Mouse (Mus musculus): ENCODE measurements around the gene Mat1a.
A peak's percentile ranks its signal among the peaks of the same experiment; 100 is the strongest.

Mat1a gene

DNA sequence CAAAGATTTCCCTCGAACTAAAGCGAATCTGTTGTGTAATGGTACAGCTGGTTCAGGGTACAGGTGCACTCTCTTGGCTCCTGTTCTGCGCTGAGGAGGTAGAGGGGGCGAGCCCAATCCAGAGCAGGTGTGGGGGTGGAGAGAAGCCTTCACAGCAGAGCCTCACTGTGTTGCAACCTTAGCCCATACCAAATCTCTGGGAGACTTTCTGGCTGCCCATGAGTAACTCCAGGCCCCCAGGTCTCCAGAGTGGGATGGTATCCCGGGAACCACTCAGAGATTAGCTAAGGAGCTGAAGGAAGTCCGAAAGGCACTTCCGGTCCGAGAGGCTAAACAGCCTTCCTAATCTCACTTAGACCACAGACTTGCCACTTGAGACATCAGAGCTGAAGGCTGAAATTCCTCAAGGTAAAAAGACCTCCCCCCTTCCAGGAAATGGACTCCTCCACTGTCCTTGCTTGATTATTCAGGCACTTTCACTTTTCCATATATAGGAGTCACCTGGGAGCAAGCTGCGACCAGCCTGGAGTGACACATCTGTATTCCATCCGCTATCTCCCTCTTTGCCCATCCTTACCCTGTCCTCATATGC, at the start of gene Mat1a:
Gene Mat1a (plus strand): TSS at position 183 of the 592 bp plus-strand sequence.
- DNase-seq = no peak

DNA sequence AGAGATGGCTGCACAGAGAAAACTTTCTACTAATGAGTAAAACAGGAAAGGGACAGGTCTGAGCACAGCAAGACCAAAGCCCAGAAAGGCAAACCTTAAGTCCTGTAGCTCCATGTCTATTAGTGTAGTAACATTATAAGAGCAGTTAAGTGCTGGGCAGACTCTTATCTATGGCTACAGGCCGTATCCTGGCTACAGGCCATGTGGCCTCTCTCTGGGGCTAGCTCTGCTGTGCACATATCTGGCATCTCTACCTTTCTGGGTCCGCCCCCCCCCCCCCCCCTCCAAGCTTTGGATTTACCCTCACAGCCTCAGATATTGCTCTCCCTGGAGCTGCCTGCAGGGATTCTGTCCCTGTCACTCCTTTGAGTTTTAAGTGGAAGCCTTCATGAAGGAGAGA, 39.7 kb upstream of the Mat1a start:
- no peak for DNase-seq

DNA sequence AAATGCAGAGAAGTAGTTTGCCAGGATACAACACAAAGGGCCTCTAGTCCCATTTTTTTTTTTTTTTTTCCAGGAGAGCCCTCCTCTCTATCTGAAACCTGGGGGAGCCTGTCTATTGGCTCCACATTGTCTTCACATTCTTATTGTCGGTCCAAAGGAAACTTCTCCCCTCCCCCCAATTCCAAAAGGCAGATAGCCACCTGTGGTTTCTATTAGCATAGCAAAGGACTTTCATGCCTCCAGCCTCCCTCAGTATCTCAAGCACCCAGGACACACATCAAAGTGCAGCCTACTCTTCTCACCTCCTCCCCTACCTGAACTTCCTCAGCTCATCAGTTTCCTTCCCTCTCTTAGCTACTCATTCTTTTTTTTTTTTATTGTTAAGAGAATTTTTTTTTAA, 38.4 kb upstream of the Mat1a start:
- DNase-seq = no peak

DNA sequence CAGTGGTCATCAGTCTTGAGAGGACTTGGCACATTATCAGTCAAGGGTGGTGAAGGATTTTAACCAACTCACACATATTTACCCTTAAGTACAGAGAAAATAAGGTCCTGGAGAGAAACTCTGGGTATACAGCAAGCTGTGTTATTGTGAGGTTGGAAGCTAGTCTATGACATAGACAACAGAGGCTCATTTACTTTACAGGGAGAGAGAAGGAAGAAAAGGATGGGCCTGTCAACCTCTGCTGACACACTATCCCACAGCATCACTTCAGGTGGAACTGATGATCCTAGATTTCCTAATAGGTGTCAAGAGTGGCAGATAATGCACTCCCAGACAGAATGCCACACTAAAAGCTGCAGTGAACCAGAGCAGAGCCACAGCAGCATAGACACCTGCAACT, 35.7 kb upstream of the Mat1a start, which contains the start of gene Dydc2:
Gene Dydc2 (minus strand): TSS at position 101 of the 400 bp plus-strand sequence.
- DNase-seq = no peak

DNA sequence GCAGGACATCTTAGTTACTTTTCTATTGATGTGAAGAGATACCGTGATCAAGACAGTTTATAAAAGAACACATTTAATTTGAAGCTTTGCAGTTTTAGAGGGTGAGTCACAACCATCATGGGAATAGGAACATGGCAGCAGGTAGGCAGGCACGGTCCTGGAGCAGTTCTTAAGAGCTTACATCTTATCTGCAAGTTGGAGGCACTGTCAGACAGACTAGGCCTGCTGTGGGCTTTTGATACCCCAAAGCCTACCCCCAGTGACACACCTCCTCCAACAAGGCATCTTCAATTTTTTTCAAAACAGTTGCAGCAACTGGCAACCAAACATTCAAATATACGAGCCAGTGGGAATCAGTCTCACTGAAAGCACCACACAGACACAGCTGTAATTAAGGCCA, 34.5 kb upstream of the Mat1a start:
- no peak for DNase-seq

DNA sequence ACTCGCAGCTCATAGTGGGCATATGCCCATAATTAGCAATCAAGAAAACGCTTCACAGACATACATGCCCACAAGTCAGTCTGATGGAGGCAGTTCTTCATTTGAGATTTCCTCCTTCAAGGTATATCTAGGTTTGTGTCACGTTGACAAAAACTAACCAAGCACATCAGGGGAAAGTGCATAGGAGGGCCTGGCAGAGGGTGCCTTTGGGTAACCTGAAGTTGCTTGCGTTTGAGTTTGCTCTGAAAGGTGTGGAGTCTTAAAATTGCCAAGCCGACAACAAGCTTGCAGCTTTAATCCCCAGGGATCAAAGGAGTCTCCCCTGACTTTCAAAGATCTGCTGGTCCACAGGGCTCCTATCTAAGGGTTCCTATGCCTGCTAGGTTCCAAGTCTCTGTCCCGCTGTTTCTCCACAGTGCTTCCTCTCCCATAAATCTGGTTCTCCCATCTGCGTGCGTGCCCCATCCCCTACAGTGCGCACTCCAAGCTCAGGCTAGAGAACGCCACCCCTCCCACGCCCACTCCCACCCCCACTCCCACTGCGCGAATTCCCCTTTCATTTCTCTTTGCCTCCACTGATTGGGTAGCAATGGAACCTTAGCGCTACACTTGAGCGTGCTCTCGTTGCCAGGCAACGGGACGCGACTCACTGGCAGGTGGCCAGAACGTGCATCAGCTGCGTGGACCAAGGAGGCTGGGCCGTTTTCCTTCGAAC, 32.4 kb upstream of the Mat1a start, which contains the start of gene Dydc1:
Gene Dydc1 (plus strand): TSS at position 683 of the 715 bp plus-strand sequence.
- peak; percentile 77 for DNase-seq

DNA sequence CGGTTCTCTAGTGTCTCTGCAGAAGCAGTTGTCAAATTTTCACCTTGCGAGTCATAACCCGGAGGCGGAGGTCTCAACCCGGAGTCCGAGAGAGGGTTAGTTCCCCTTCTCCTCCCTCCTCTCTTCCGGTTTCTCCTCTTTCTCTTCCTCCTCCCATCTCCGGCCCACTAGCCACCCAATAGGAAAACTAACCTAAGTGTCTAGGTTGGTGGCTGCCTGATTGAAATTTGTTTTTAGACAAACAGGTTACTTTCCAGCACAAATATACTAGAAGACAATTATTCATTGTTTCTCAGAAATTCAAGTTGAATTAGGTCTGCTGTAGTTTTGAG, 31.9 kb upstream of the Mat1a start:
- no peak for DNase-seq

DNA sequence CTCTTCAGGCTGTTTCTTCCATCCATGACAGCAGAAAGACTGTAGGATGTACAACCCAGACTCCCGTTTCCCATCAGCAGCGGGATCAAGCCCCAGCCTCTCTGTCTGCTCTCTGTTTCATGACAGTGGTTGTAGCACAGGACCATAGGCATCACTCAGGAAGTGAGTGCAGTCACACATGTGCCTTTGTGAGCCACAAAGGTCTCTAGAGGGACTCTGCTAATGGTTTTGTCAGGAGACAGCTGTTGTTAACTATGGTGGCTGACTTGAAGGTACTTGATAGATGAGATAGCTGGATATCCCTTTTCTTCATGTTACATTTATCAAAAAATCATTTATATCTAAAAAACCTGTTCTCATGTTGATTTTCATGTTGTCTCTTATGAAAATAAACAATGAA, 22.4 kb upstream of the Mat1a start:
- no peak for DNase-seq

DNA sequence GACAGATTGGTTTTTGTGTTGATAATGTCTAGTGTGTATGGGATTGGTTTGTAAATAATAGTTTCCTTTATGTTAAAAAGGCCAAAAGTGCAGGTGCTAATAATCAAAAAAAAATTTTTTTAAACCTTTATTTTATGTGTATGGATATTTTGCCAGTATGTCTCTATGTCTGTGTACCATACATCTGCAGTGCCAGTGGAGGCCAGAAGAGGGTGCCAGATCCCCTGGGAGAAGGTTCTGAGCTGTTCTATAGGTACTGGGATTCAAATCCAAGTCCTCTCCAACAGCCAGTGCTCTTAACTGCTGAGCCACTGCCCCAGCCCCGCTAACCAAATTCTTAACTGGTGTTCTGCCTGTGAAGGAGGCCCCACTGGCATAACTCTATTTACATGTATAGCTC, 17.3 kb upstream of the Mat1a start:
- no peak for DNase-seq

DNA sequence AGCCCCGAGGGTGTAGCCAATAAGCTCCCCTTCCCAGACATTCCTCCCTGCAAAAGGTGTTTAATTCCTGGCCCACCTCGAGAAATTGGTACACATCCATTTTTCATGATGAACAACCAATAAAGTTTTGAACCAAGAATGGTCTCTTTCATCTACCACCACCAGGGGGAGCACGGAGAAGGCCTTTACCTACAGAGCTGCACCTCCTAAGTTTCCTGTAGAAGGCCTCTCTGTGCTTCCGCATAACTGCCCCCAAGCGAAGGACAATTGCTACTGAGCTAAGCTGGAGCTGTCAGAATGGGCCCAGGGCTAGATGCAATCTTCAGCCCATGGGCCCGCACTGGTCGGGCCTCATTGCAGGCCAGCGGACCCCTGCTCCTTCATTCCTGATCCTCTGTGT, 14.1 kb upstream of the Mat1a start:
- no peak for DNase-seq

DNA sequence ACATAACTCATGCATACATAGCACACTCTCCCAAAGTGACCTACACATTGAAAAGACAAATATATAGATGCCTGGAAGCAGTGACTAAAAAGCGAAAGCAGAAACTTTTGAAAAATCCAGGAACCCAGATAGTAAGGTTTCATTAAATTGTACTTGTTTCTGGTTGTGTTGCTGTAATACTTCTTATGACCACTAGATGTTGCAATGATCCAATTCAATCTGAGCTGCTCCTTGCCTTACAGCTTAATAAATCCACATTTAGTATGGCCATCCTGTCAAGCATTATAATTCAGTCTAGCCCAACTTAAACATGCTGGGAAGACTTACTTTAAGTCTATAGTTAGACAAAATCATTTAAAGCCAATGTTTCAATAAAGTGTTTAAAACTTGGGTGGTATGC, 10.7 kb upstream of the Mat1a start:
- no peak for DNase-seq

DNA sequence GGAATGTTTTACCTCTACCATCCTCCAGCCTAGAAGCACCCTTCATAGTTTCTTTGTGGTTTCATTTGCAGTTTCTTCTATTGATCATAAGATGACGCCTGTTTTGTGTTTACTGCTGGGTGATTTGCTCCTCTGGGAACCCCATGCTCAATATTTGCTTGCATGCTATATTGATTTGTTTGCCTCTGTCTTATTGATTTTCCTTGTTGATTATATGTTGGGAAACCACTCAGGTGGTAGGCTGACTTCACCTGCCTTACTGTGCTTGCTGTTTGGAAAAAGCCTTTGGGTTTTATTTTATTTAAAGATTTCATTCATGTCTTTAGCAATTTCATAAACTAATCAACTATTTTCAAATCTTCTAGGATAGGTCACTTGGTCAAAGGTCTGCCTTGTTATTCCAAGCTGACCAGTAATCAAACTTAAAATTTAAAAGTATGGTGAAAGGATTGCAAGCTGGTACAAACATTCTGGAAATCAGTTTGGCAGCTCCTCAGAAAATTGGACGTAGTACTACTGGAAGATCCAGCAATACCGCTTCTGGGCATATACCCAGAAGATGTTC, 8.5 kb upstream of the Mat1a start:
- DNase-seq = no peak

DNA sequence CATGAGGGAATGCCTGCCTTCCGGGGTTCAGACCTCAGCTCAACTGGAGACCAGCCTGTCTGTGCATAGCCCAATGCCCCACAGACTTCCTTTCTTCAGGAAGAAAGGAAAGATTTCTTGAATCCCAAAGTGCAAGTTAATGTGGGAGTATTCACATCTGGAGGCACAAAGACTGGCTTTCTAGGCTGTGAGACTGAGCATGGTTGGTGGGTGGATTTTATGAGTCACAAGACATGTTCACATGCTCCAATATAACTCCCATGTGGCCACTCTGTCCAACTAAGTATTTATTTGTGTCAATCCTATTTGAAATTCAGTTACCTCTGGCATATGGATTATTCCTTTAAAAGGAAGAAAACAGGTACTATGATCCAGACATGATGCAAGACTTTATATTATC, 6.1 kb upstream of the Mat1a start:
- peak; percentile 20 for DNase-seq

DNA sequence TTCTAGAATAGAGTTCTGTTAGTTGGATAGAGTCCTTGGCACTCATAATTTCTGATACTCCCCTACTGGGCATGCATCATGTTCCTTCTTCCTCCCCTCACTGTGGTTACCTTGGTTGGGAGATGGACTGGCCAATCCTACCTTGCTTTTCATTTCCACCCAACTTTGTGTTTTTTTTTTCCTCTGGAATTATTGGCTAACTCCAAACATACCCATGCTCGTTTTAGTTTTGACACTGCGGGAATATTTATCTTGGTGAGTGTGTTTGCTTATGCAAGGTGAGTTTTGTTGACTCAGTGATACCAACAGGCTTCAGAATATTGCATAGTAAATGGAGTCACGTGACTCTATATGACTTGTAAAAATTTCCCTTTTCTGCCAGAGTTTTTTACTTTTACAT, 4.1 kb upstream of the Mat1a start:
- DNase-seq = no peak

DNA sequence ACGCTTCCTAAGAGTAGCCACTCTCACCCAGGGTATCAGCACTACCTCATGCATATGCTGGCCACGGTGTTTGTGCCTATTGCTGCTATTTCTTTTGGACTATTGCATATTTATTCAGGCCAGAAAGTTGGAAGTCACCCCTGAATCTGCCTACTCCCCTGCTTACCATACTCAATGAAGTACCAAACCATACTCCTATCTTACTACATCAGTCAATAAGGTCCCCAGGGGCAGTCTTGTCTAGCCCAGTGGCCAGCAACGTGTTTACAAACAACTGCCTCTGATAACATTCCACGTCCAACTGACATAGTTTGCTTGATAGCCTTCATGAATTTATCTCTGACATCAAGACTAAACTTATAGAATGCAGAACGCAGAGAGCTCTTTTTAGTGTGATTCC, 3.6 kb upstream of the Mat1a start:
- no peak for DNase-seq

DNA sequence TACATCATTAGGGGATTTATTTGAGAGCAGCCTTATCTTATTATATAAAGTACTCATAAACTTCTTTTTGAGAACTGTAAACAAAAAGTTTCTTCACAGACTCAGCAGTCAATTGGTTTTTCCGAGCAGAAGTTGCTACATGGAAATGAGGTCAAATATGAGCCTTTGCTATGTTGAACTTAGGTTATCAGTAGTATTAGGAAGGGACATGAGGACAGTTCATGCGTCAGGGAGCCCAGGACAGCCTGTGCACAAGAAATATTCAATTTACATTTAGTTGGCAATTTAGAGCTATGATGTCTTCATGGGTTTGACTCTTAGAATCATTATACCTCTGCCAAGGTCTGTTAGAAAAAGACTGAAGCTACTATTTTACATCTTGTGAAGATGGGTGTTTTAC, 2.6 kb upstream of the Mat1a start:
- no peak for DNase-seq

DNA sequence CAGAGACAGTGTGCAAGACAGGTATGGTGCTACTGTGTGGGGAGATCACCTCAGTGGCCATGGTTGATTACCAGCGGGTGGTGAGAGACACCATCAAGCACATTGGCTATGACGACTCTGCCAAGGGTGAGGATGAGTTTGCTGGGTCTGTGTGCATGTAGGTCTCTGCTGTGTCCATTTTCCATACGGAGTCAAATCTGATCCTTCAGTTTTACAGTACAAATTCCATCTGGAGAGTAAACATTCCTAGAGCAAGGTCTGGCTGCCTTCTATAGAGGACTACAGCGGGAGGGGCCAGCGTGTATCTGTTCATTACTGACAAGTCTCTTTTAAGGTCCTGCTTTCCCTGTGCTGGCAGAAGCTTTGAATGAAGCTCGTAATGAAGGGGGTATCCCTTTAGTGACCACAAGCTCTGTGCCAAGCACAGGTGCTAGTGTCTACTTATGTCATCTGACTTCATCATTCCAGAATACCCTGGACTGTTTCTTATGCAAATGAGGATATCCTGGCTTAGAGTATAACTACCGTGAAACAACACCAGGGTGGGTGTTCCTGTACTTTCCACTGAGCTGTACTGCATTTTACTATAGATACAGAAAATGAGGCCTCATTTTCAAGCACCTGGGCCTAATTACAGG, 6.3 kb downstream of the Mat1a start:
- DNase-seq = no peak

DNA sequence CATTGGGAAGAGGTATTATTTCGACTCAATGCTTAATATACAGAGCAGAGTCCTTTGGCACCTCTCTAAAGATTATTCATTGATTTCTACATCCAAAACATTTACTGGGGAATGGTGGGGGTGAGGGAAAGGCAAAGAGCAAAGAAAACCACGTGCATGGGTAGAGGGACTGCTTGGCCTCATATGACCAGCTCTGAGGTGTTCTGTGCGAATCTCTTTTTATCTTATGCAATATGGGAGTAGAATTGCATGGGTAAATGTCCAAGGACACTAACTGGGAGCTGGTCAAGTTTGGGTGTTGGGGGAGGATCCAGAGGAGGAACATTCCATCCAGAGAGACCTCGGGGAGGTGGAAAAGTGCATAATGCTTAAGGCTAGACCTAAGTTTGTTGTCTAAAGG, 8.1 kb downstream of the Mat1a start:
- no peak for DNase-seq

DNA sequence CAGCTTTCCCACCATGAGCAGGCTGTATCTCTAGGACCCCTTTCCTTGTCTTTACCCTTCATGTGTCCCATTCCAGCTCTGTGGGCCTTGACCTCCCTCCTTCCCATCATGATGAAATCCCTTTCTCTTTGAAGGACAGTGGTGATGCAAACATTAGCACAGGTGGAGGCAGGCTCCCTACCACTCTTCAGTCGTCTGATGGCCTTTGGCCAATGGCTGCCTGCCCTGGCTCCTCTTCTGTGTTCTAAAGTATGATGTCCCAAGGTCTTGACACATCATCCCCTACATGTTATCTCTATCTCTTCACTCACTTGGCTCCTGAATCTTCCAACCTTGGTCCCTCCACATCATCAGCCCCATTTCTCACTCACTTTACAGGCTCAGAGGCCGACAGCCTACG, 11.4 kb downstream of the Mat1a start:
- no peak for DNase-seq

DNA sequence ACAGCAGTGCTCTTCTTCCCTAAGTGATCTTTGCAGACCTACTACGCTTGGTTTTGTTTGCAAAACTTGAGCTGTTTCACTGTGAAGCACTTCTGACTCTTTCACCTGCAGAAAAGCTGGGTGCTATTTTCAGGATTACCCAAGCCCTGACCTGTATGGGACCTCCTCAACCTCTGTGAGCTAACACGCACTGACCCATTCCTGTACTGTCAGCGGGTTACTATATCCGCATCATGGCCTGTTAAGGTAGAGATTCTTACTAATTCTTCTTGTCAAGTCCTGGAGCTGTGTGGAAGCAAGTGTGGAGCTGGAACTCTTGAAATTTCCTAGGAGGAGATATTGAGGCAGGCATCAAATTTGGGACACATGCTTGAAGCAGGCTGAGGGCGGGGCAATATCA, 19.8 kb downstream of the Mat1a start:
- no peak for DNase-seq

DNA sequence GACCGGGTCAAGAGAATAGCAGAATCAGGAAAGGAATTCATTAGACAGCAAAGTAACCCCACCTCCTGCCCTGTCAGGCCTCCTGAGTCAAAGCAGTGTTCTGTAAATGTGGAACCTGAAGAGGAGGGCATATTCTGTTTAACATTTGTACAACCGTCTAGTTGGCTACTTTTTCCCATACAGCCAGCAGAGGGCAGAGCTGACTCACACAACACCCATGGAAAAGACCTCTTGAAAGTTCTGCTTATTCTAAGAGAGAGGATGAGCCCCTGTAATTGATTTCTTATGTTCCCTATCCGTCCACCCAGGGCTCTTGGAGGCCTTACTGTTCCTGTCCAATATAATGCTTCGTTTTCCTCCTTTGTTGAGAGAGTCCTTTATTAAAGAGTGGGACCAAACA, 23.2 kb downstream of the Mat1a start:
- DNase-seq = no peak

DNA sequence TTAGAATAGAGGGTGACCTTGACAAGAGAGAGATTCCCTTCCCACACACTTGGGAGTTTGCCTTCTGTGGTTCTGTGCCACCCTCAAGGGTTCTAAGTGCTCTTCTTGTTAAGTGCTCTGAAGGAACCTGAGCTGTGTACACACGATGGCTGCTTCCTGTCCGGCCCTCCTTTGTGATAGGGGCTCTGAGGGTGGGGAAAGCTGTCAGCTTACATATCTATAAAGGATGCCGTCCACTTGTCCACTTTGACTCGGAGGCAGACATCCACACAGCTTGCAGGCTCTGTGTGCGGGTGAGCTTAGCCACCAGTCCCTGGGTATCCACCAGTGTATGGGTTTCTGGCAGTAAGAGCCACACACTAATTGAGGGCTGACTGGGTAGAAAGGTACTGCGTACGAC, 26.7 kb downstream of the Mat1a start, which contains the start of gene Sftpa1:
Gene Sftpa1 (plus strand): TSS at position 243 of the 400 bp plus-strand sequence.
- no peak for DNase-seq

DNA sequence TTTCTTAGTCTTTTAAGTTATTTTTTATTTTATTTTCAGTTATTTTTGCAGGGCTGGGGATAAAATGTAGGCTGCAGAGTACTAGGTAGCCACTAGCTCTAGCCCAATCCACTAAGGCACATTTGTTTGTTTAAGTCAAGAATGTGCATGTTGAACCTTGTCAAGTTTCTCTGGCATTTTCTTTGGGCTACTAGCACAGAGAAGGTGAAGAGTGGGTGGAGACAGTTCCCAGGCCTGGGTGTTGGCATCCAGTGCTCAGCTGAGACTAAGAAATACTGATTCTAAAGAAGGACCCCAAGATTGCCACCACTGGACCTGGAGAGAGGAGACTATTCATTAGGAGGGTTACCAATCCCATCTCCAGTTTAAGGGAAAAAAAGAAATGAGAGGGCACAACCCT, 32.2 kb downstream of the Mat1a start:
- DNase-seq = no peak

DNA sequence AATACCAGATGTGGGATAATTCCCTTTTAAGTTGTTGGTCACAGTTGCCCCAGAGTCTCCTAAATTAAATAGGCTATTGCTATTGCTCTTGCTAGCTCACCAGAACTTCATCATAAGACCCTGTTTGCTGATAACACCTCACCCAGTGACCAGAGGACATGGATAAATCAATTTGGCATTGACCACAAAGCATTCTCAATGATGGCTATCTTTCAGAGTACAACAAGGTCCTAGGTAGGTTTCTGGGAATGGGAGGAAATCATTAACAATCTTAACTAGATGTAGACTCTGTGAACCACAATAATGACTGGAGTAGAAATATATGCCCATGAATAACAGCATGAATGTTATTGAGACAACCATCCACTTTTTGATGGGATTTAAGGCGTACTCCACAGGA, 35.9 kb downstream of the Mat1a start:
- DNase-seq = no peak
